In genomic region chr9:105611980-105612771, GRCm38 (mm10) we compare ENCODE assay signal across 7 mouse cellular contexts. TPM values are rescaled to one million over a fixed set of nuclear protein-coding genes. Genes with fewer than 3 reads are reported as not detected.
A peak's percentile ranks its signal among the peaks of the same experiment; 100 is the strongest.
DNase-seq lines count a peak whose midpoint lies in the region; ATAC-seq lines count a peak whose summit lies in the region.

No protein-coding gene starts in this region.

- DNase-seq in ovary, postnatal 36 days (ENCODE audit: low spot score), result peak; percentile 10
- DNase-seq in ovary, postnatal 14 days (ENCODE audit: low spot score), result no peak
- peak; percentile 20 to 28 for DNase-seq in frontal cortex, postnatal 25 days (ENCODE audit: low spot score in 2 of 2)
- DNase-seq in layer of hippocampus, adult 18-20 months (ENCODE audit: low spot score in 2 of 2), result peak; percentile 49 to 77
- peak; percentile 56 to 72 for DNase-seq in right cerebral cortex, postnatal 36 days (ENCODE audit: low spot score in 2 of 2)
- no peak for DNase-seq in adrenal gland, postnatal 25 days

- no peak for ATAC-seq in erythroblast, adult 5-6 weeks (replicated peaks; ENCODE audit: low FRiP score, poor library complexity, severe bottlenecking)

RNA-seq across cellular contexts. Expression of gene Pik3r4, which starts 30.6 kb away (rescaled TPM):
- 10 to 100 TPM; 43.1 to 46.8 TPM for total RNA-seq in layer of hippocampus, adult 18-20 months (2021)
- 8.6 and 9.8 TPM in 2 replicates for total RNA-seq in erythroblast, adult 5-6 weeks (2015; ENCODE audit: low replicate concordance)
- 4.6 and 7.1 TPM in 2 replicates for total RNA-seq in erythroblast, adult 5-6 weeks (2017; ENCODE audit: low replicate concordance)
- total RNA-seq in adrenal gland, postnatal 25 days (2021), result 41.1 and 42.0 TPM in 2 replicates

Comparison
In these comparisons a context has a peak if more than half of its experiments do, and no peak if none do; other contexts are left out.
1. DNase-seq: peak in ovary, postnatal 36 days (single experiment), frontal cortex, postnatal 25 days (2 of 2), layer of hippocampus, adult 18-20 months (2 of 2) and right cerebral cortex, postnatal 36 days (2 of 2); none in ovary, postnatal 14 days (single experiment) and adrenal gland, postnatal 25 days (single experiment).